Mouse (Mus musculus) adrenal gland, postnatal 25 days (tissue): ENCODE measurements at regions not wholly inside any gene's neighbourhood (a gene's known extent, or its start where the extent isn't known, plus 50 kb on each side); places are given as distances from the start of the nearest gene placed in this dataset.
"Not testable (repeated sequence)": the region's sequence is repeated elsewhere in the genome, so short reads cannot be mapped to it uniquely, and the experiment has no call there.

Experiments used
- DNase-seq: peaks from one replicate; pipeline ENCODE4 v3.0.0; 2021; ENCODE audit warnings: mixed read lengths

DNA sequence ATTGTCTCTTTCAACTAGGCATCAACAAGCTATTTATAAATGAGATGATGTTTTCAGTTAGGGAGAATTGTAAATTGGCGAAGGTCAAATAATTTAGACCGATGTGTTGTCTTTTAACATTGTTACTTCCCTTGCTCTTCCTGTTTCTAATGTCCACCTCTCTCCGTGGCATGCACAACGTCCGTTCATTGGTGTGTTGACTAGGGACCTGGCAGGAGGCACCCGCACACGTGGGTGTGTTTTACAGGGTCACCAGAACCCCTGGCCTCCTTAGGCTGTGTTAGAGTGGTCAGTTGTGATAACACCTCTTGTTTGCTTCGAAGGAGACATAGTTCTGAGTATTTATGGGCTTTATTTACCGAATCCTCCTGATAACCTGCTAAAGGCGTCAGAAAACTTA lies 222.8 kb downstream of the Brms1l start:
- no peak for DNase-seq

DNA sequence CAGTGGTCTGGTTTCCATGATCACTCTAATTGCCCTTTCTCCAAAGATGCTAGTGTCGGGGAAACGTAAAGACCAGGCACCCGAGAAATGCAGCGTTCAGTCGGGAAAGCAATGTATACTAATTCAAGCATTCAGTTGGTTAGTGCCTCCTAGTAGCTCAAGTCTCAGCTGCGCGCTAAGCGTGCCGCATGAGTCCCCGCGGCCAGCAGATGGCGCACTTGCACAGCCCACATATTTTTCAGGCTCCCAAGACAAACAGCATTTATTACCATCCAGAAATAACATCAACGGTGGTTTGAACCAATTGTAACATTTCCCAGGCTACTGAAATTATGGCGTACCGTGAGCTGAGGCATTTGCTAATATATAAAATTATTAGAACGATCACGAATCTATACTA lies 222.3 kb downstream of the Brms1l start:
- DNase-seq, result peak; percentile 82

DNA sequence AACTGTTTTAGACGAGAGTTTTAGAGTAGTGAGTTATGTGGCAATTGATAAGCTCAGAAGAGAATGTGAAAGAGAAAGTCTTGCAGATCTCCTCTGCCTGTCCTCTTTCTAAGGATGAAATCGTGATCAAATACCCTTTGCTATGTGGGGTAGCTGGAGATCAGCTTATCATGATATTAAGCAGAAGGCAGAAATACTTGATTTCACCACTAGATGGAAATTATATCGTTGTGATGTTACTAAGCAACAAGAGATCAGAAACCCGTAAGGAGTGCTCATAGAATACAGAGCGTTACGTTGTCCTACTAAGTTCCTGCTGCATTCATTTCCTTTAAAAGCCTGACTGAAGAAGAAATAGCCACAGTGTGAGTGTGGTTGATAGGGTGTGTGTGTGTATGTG lies 219.3 kb downstream of the Brms1l start:
- DNase-seq, result no peak

GRCm38 (mm10) chr12:56046050-56046449 lies 209.9 kb downstream of the Brms1l start:
- DNase-seq, result no peak

DNA sequence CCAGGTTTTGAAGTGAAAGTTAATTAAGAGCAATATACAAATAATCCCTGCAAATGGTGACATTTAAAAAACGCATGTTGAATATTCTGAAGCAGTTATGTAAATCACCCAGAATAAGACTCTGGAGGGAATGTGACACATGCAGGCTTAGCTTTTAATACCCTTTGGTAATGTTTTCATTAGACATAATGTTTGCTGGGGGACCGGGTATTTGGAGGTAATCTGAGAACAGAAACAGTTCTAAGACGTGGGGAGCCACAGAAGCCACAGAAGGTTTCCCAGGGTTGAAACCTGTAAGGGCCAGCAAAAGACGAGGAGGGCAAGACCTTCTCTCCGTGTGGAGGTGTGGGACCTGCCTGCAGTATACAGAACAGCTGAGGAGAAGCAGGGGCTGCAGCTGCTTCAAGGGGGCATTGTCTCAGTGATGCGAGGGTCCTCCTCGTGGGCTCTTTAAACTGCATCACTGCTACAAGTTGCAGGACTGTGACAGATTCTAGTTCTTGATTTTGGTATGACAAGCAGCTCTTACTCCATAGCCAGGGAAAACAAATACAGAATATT lies 184.9 kb downstream of the Brms1l start:
- no peak for DNase-seq

DNA sequence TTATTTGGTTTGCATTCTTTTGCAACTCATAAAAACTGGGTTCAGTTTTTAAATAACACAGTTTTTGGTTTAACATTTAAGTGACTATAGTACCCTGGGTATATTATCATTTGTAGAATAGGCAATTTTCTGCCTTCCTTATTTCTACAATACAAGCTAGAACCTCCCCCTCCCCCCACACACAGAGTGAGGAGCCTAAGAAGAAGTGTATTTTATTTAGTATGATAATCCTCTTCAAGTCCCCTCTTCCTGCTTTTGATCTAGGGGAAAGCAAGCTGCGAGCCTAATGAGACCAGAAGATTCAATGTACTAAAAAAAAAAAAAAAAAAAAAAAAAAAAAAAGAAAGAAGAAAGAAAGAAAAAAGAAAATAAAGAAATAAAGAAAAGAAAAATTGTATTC lies 184.4 kb downstream of the Brms1l start:
- no peak for DNase-seq

DNA sequence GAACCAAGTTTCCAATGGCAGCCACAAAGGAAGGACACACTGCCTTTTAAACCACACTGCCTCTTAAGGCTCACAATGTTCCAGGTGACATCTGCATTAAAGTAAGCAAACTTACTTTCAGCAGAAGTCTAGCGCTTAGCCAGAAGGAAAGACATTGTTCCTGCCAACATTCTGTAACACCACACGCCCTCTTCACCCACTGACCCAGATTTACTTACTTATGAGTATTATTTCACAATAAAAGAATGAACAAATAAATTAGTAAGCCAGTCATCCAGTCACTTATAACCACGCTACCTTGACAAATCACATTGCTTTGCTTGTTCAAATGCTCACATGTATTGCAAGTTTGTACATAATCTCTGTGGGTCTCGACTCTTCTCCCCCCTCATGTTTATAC lies 173.9 kb downstream of the Brms1l start:
- no peak for DNase-seq

GRCm38 (mm10) chr12:56005846-56006245 lies 169.7 kb downstream of the Brms1l start:
- DNase-seq, result no peak

DNA sequence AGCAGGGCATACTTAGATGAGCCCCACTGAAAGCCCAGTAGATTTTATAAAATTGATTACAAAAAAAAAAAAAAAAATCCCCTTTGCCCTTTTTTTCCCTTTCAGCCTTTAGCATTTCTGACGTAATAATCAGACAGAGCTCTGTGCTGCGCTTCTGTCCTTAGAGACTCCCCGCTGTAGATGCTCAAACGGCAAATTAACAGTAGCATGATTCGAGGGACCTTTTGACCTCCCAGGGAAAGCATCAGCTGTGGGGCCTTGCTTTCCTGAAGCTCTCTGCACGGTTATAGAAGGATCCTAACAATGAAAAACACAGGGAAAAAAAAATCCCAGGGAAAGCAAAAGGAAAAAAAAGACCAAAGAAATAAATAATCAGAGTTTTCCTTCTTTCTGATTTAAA lies 169.2 kb downstream of the Brms1l start:
- DNase-seq, result no peak

- no peak for DNase-seq
These were observed 168.4 kb downstream of the Brms1l start for GRCm38 (mm10) chr12:56004479-56004878.

DNA sequence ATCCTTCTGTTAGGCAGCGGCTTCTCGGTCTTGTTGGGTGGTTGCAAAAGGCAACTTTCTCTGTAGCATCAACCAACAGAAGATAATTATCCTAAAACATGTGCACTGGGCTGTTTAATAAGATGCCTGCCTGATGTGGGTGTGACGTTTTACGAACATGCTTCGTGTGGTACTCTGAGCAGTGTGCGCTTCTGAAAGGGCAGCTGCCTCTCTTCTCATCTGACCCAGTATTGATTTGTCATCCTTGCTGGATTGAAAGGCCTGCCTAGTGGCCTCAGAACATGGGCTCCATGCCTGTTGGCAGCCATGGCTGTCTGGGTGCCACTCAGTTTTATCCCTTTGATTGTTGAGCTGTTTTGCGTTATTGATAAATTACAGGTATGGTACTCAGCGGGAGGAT lies 167.4 kb downstream of the Brms1l start:
- DNase-seq, result no peak

DNA sequence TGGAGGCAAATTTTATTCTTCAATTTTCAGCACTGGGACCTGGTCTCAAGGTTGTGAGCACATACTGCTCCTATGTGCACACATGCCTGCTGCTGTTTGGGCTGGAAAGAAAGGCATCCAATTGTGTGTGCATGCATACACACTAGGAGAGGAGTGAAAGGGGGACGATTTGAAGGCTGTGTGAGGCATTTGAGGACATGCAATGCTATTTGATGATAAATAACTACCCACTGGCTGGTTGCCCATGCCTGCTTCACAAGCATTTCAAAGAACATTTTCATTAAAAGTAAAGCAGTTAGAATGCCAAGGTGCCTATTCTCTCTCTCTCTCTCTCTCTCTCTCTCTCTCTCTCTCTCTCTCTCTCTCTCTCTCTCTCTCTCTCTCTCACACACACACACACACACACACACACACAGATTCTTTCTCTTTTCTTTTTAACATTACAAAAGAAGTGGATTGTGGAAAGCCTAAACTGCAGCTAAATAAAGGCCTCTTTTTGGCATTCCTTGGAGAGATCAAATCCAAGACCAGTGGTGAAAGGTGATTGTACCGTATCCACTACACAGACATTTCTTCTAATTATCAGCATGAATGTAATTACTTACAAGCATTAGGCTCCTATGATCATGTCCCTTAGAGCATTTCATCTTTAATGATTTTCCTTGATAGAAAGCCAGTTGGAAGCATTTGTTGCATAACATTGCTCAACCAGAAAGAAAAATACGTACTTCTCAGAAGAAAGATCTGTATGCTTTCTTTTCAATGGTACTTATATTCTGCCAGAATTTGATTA lies 160.7 kb downstream of the Brms1l start:
- DNase-seq, result peak; percentile 43

- DNase-seq, result no peak
These were observed 147.6 kb downstream of the Brms1l start for GRCm38 (mm10) chr12:55983565-55984351.

DNA sequence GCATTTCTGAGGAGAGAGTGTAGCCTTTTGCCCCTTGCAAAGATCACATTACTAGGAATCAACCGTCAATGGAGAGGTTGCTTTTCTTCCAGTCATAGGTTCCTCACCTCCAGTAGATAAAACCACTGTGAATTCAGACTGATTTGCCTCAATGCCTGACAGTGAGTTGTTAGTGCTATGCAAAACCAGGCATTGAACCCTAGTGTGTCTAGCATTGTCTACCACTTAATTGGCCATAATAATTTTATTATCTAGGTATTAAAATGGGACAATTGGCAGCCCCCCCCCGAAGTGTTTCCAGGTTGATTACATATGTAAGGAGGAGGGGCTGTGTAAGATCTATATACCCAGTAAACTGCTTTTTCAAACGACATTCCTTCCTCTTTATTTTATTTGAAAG lies 147.0 kb downstream of the Brms1l start:
- no peak for DNase-seq

GRCm38 (mm10) chr12:55974262-55974661 lies 138.1 kb downstream of the Brms1l start:
- no peak for DNase-seq

DNA sequence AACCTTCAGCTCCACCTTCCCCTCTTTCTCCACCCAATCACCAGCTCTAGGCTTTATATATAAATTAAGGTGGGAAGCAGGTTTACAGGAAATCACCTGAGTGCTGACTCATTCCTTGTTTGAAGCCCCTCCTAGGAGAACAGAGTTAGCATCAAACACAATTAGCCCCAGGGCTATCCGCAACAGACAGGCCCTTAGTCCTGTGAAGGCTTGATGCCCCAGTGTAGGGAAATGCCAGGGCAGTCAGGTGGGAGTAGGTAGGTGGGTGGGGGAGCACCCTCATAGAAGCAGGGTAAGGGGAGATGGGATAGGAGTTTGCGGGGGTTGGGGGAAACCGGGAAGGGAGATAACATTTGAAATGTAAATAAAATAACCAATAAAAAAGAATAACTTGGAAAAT lies 123.2 kb downstream of the Brms1l start:
- DNase-seq, result not testable (repeated sequence)

DNA sequence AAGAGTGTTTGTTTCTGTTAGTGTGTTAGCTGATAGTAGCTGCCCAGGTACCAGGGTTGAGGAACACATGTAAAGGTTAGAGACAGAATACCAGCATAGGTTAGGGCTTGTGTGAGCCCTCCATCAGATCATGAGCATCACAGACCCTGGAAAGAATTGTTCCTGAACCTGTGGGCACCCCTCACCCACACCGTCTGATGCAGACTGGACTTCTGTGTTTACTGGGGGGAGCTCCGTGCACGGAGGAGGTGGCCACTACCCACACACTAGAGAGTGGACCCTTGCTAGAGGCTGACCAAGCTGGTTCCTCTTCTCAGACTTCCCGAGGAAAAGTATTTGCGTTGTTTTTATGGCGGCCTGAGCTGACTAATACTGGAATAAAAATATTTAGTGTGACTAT lies 104.4 kb downstream of the Brms1l start:
- no peak for DNase-seq

GRCm38 (mm10) chr12:55939281-55940142 lies 103.4 kb downstream of the Brms1l start:
- DNase-seq, result no peak

GRCm38 (mm10) chr12:55934172-55934571 lies 98.0 kb downstream of the Brms1l start:
- no peak for DNase-seq

GRCm38 (mm10) chr12:55933417-55933816 lies 97.3 kb downstream of the Brms1l start:
- DNase-seq, result no peak

GRCm38 (mm10) chr12:55930468-55930867 lies 94.3 kb downstream of the Brms1l start:
- peak; percentile 2 for DNase-seq

DNA sequence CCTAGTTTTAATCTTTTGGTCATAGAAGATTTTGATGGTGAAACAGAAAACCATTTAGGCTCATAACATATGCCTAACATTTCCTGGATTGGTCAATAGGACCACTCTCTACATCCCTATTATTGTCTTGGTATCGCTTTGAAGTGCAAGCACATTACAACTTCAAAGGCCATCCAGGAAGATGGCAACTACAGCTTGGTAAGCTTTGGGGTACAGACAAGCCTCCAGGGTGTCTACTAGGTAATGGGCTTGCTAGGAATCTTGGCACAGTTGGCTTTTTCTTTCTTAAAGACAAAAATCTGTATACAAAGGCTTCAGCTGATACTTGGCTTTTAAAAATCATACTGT lies 90.8 kb downstream of the Brms1l start:
- DNase-seq, result no peak
